Mouse (Mus musculus) forebrain, embryonic 16.5 days (tissue): ENCODE measurements around the gene Slco2a1. TPM values are rescaled to one million over a fixed set of nuclear protein-coding genes. Genes with fewer than 3 reads are reported as not detected.

Experiments used
- ATAC-seq: fragments of 200-750 bp; cut with Nextera tagmentation; 2 replicates; pipeline ENCODE4 v1.8.0; 2017; ENCODE audit warnings: mild to moderate bottlenecking, moderate library complexity
- H3K27ac ChIP-seq: fragments of 300-500 bp; sonication (generic); 2 replicates; pipeline ENCODE4 v1.5.1; 2014; ENCODE audit warnings: low read length, control low read depth
- H3K27me3 ChIP-seq: fragments of 300-500 bp; sonication (generic); replicated peaks from 2 replicates; pipeline ENCODE4 v1.6.1; 2014; ENCODE audit warnings: low read length; ENCODE audit not compliant: control insufficient read depth, insufficient read depth
- H3K36me3 ChIP-seq: fragments of 300-500 bp; sonication (generic); 2 replicates; pipeline ENCODE4 v1.6.1; 2014; ENCODE audit not compliant: control insufficient read depth, insufficient read depth
- H3K4me1 ChIP-seq: fragments of 300-500 bp; sonication (generic); replicated peaks from 2 replicates; pipeline ENCODE4 v1.6.1; 2014; ENCODE audit warnings: low read length; ENCODE audit not compliant: control insufficient read depth, insufficient read depth
- H3K4me2 ChIP-seq: fragments of 300-500 bp; sonication (generic); 2 replicates; pipeline ENCODE4 v1.6.1; 2014; ENCODE audit warnings: mild to moderate bottlenecking, low read length, control low read depth
- H3K4me3 ChIP-seq: fragments of 300-500 bp; sonication (generic); replicated peaks from 2 replicates; pipeline ENCODE4 v1.5.1; 2014; ENCODE audit warnings: mild to moderate bottlenecking, low read length, control low read depth
- H3K9ac ChIP-seq: fragments of 300-500 bp; sonication (generic); replicated peaks from 2 replicates; pipeline ENCODE4 v1.6.1; 2014; ENCODE audit warnings: low read depth, low read length, control low read depth
- H3K9me3 ChIP-seq: fragments of 300-500 bp; sonication (generic); 2 replicates; pipeline ENCODE4 v1.6.1; 2016; ENCODE audit warnings: low read length; ENCODE audit not compliant: control insufficient read depth
- WGBS: fragments of 180-500 bp; shearing (Covaris S2); extraction: QIAGEN DNeasy Blood & Tissue Kit; methylation state at CpG from one replicate; pipeline ENCODE4 v1.1.7; 2014; 5-methylcytosine and 5-hydroxymethylcytosine counted together
- polyA plus RNA-seq: library from polyadenylated mRNA; unstranded; fragments of >200 nt; fragmentation: Nextera tagmentation; extraction: Ambion mirVana; gene quantifications from 2 replicates; pipeline ENCODE4 v1.2.1, GENCODE M21; 2015

Slco2a1 gene
- polyA plus RNA-seq, result 2.5 and 3.1 TPM in 2 replicates

- WGBS, result 88% methylated on average over 8 of the region's 8 CpGs
- H3K9ac ChIP-seq, result no peak within 1 kb of the TSS
- no peak within 1 kb of the TSS for H3K4me3 ChIP-seq
- no peak within 1 kb of the TSS for H3K27ac ChIP-seq
- H3K27me3 ChIP-seq, result no peaks in the 10 kb centered on the region
- ATAC-seq, result no peak
- H3K4me1 ChIP-seq, result peaks cover 8% of the 10 kb centered on the region; the same call in 1 of the 2 replicates
- H3K4me2 ChIP-seq, result no peak within 1 kb of the TSS
- H3K36me3 ChIP-seq, result no peaks in the 10 kb centered on the region
- no peaks in the 10 kb centered on the region for H3K9me3 ChIP-seq
Measured at GRCm38 (mm10) chr9:102988462-102988861, at the start of gene Slco2a1. TSS of gene Slco2a1 (plus strand) at chr9:102988712.

GRCm38 (mm10) chr9:102942221-102942620 is 46.3 kb upstream of the Slco2a1 start:
- no peak overlapping the region for H3K4me3 ChIP-seq
- H3K4me2 ChIP-seq, result no peak overlapping the region
- no peaks in the 10 kb centered on the region for H3K9me3 ChIP-seq
- ATAC-seq, result no peak
- H3K36me3 ChIP-seq, result no peaks in the 10 kb centered on the region
- no peaks in the 10 kb centered on the region for H3K27me3 ChIP-seq
- no peak overlapping the region for H3K9ac ChIP-seq
- no peaks in the 10 kb centered on the region for H3K4me1 ChIP-seq
- H3K27ac ChIP-seq, result no peak overlapping the region
- WGBS, result 85% methylated on average over 4 of the region's 4 CpGs

DNA sequence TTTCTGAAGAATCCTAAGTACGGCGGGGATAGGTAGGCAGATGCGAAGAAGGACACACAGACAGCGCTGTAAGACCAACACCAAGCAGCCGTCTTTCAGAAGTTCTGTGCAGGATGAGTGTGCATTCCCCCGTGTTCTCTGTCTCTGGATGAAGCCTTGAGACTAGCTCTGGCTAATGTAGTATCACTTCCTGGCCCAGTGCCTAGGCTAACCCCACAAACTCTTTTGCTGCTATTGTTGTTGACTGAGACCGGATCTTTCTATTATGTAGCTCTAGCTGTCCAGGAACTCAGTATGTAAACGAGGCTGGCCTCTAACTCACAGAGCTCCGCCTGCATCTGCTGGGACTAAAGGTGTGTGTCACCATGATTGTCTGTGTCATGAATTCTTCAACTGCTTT is 43.6 kb upstream of the Slco2a1 start:
- H3K27me3 ChIP-seq, result no peaks in the 10 kb centered on the region
- WGBS, result 81% methylated on average over 9 of the region's 9 CpGs

GRCm38 (mm10) chr9:102946469-102947015 is 42.0 kb upstream of the Slco2a1 start:
- H3K4me1 ChIP-seq, result no peaks in the 10 kb centered on the region
- ATAC-seq, result no peak
- 88% methylated on average over 12 of the region's 12 CpGs for WGBS

More for the DNA sequence above, 43.6 kb upstream of the Slco2a1 start:
- no peaks in the 10 kb centered on the region for H3K36me3 ChIP-seq
- no peak for ATAC-seq
- H3K9me3 ChIP-seq, result no peaks in the 10 kb centered on the region
- no peak overlapping the region for H3K9ac ChIP-seq
- no peaks in the 10 kb centered on the region for H3K4me1 ChIP-seq
- H3K4me3 ChIP-seq, result no peak overlapping the region
- no peak overlapping the region for H3K4me2 ChIP-seq
- H3K27ac ChIP-seq, result no peak overlapping the region

DNA sequence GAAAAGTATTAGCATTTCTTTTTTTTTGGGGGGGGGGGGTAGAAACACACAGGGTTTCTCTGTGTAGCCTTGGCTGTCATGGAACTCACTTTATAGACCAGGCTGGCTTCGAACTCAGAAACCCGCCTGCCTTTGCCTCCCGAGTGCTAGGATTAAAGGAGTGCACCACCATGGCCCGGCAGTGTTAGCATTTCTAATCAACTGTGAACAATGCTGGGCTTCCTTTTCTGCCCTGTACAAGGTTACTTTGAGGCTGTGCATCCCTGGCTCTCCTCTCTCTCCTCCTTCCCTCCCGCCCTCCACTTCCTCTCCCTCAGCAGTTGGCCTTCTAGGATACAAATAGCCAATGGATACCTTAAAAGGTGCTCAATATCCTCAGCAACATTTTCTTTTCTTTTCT is 39.8 kb upstream of the Slco2a1 start:
- Histone ChIP-seq H3K4me2 (no peak overlapping the region), H3K9ac (no peak overlapping the region), H3K36me3 (no peaks in the 10 kb centered on the region), H3K4me1 (no peaks in the 10 kb centered on the region), H3K9me3 (no peaks in the 10 kb centered on the region), H3K27me3 (no peaks in the 10 kb centered on the region), H3K4me3 (no peak overlapping the region), H3K27ac (no peak overlapping the region)
- WGBS, result 71% methylated on average over 5 of the region's 5 CpGs
- no peak for ATAC-seq

More at GRCm38 (mm10) chr9:102946469-102947015, 42.0 kb upstream of the Slco2a1 start:
- Histone ChIP-seq H3K4me2 (no peak overlapping the region), H3K9ac (no peak overlapping the region), H3K9me3 (no peaks in the 10 kb centered on the region), H3K27ac (no peak overlapping the region), H3K27me3 (no peaks in the 10 kb centered on the region), H3K4me3 (no peak overlapping the region), H3K36me3 (no peaks in the 10 kb centered on the region)

- Histone ChIP-seq H3K4me1 (no peaks in the 10 kb centered on the region), H3K9ac (no peak overlapping the region), H3K4me2 (no peak overlapping the region), H3K36me3 (no peaks in the 10 kb centered on the region), H3K9me3 (no peaks in the 10 kb centered on the region), H3K27ac (no peak overlapping the region), H3K4me3 (no peak overlapping the region), H3K27me3 (no peaks in the 10 kb centered on the region)
- WGBS, result 92% methylated on average over 9 of the region's 9 CpGs
- ATAC-seq, result no peak
Measured at GRCm38 (mm10) chr9:102951091-102951994, 37.2 kb upstream of the Slco2a1 start.

DNA sequence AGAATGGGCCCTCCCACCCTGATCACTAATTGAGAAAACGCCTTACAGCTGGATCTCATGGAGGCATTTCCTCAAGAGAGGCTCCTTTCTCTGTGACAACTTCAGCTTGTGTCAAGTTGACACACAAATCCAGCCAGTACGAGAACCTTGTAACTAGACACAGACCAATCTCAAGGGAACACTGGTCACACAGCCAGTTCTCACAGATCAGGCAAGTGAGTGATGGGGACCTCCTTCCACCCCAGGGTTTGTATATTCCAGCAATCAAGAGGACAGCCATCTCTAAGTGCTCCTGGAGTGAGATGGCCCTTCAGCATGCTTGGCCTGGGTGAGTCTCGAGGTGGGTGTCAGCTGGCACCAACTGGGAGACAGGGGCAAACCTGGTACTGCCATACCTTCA is 32.6 kb upstream of the Slco2a1 start:
- no peak overlapping the region for H3K9ac ChIP-seq
- no peaks in the 10 kb centered on the region for H3K36me3 ChIP-seq
- H3K4me3 ChIP-seq, result no peak overlapping the region
- H3K9me3 ChIP-seq, result no peaks in the 10 kb centered on the region
- no peaks in the 10 kb centered on the region for H3K27me3 ChIP-seq
- no peak for ATAC-seq
- H3K27ac ChIP-seq, result no peak overlapping the region
- no peak overlapping the region for H3K4me2 ChIP-seq
- no peaks in the 10 kb centered on the region for H3K4me1 ChIP-seq
- WGBS, result 86% methylated on average over 3 of the region's 3 CpGs

DNA sequence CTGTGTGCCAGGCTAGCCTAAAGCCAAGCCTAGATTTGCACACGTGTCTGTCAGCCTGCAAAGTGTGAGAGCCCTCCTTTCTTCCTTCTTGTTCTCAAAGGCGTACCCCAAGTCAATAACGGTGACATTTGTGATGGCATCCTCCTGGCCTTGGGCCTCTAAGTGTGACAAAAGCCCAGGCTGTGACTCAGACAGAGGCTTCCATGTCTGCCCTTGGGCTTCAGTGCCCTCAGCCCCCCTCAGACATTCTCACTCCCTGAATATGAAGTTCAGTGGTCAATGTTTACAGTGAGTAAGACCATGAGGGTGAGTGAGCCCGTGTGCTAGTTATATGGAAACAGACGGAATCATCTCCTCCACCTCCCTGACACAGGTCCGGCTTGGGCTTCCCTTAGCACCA is 29.8 kb upstream of the Slco2a1 start:
- Histone ChIP-seq H3K9me3 (no peaks in the 10 kb centered on the region), H3K4me2 (no peak overlapping the region), H3K36me3 (no peaks in the 10 kb centered on the region), H3K9ac (no peak overlapping the region), H3K27me3 (no peaks in the 10 kb centered on the region), H3K4me3 (no peak overlapping the region), H3K27ac (no peak overlapping the region), H3K4me1 (no peaks in the 10 kb centered on the region)
- WGBS, result 81% methylated on average over 6 of the region's 6 CpGs
- ATAC-seq, result no peak

DNA sequence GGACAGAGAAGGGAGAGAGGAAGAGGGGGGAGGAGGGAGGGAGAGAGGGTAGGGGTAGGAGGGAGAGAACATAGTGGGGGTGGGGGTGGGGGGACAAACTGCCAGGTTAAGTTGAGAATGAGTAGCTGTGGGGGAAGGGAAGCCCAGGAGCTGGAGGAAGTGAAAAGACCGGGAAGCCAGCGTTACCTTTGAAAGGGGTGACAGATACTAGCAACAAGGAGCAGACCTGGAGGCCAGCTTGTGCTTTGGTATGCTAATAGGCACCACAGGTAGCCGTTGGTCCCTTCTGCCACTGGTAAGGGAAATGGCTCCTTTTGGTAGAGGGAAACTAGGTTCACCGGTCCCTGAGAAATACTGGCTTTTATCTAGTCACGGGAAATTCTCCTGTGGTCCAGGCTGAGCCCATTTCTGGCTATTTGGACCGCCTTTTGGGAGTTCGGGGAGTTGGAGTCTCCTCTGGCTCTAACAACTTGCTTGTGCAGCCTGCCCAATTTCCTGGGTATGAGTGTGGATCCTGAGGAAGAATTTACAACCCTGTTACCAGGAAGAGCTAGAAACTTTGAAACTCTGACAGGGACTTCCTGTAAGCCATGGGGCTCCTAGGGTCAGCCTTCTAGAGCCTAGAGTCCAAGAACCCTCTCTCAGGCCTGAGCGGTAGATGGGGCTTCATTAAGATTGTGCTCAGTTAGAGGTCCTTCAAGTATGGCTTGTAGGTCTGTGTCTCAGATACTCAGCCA is 27.0 kb upstream of the Slco2a1 start:
- no peaks in the 10 kb centered on the region for H3K4me1 ChIP-seq
- WGBS, result 29% methylated on average over 8 of the region's 8 CpGs
- no peak overlapping the region for H3K27ac ChIP-seq
- no peak overlapping the region for H3K4me3 ChIP-seq
- no peak overlapping the region for H3K4me2 ChIP-seq
- H3K9ac ChIP-seq, result no peak overlapping the region
- no peak for ATAC-seq
- no peaks in the 10 kb centered on the region for H3K9me3 ChIP-seq
- no peaks in the 10 kb centered on the region for H3K36me3 ChIP-seq
- H3K27me3 ChIP-seq, result no peaks in the 10 kb centered on the region
